Mouse (Mus musculus) MEL (cell line): ENCODE results near the gene Ntf5. TPM values are rescaled to one million over a fixed set of nuclear protein-coding genes. Genes with fewer than 3 reads are reported as not detected.

ENCODE experiments used
- DNase-seq: peaks from one replicate; pipeline ENCODE4 v3.0.0; 2011; ENCODE audit warnings: low read depth, low spot score
- H3K27ac ChIP-seq: 2 replicates; pipeline ENCODE4 v1.5.1; 2012; ENCODE audit warnings: low read depth, mild to moderate bottlenecking, control low read depth, low read length, moderate library complexity; ENCODE audit not compliant: control insufficient read depth
- H3K27me3 ChIP-seq, 2 experiments: fragments of 150-350 bp in 1 of 2; sonication (generic) in 1 of 2; 2 replicates each; pipeline ENCODE4 v1.6.1; 2012; ENCODE audit warnings: low read length in 2 of 2, mild to moderate bottlenecking in 2 of 2, improper control_type of control experiment in 1 of 2, moderate library complexity in 1 of 2; ENCODE audit not compliant: insufficient read depth in 2 of 2, control insufficient read depth in 1 of 2
- H3K36me3 ChIP-seq, 2 experiments: 2 replicates each; pipeline ENCODE4 v1.6.1; 2012 to 2014; ENCODE audit warnings: low read length in 2 of 2, improper control_type of control experiment in 1 of 2, inconsistent platforms in 1 of 2, mild to moderate bottlenecking in 1 of 2; ENCODE audit not compliant: insufficient read depth in 2 of 2, control insufficient read depth in 1 of 2
- H3K4me1 ChIP-seq, 2 experiments: fragments of 150-350 bp in 1 of 2; sonication (generic) in 1 of 2; 2 replicates each; pipeline ENCODE4 v1.6.1; 2012; ENCODE audit warnings: low read length in 2 of 2, improper control_type of control experiment in 1 of 2, mild to moderate bottlenecking in 1 of 2; ENCODE audit not compliant: insufficient read depth in 2 of 2, control insufficient read depth in 1 of 2
- H3K4me3 ChIP-seq, 2 experiments: fragments of 150-350 bp in 1 of 2; sonication (generic) in 1 of 2; 2 replicates each; pipeline ENCODE4 v1.5.1; 2012; ENCODE audit warnings: low read depth in 2 of 2, low read length in 2 of 2, mild to moderate bottlenecking in 2 of 2, moderate library complexity in 2 of 2, control low read depth in 1 of 2, improper control_type of control experiment in 1 of 2; ENCODE audit not compliant: control insufficient read depth in 1 of 2, insufficient read depth in 1 of 2
- H3K79me2 ChIP-seq: 2 replicates; pipeline ENCODE4 v1.6.1; 2012; ENCODE audit warnings: mild to moderate bottlenecking, low read length, moderate library complexity; ENCODE audit not compliant: control insufficient read depth, poor library complexity, insufficient read depth
- H3K9ac ChIP-seq: 2 replicates; pipeline ENCODE4 v1.6.1; 2012; ENCODE audit warnings: low read depth, mild to moderate bottlenecking, control low read depth, low read length, moderate library complexity; ENCODE audit not compliant: control insufficient read depth, poor library complexity, severe bottlenecking
- H3K9me3 ChIP-seq: fragments of 150-350 bp; sonication (generic); replicated peaks from 2 replicates; pipeline ENCODE4 v1.6.1; 2012; ENCODE audit warnings: mild to moderate bottlenecking, low read length, improper control_type of control experiment, moderate library complexity; ENCODE audit not compliant: insufficient read depth
- BHLHE40 ChIP-seq: IDR thresholded peaks from 2 replicates; pipeline ENCODE4 v1.6.1; 2012; ENCODE audit warnings: low read depth, mild to moderate bottlenecking, inconsistent platforms, low read length, improper control_type of control experiment, borderline replicate concordance
- CHD1 ChIP-seq: IDR thresholded peaks from 2 replicates; pipeline ENCODE4 v1.6.1; 2012; ENCODE audit warnings: low read depth, mild to moderate bottlenecking, inconsistent platforms, low read length, improper control_type of control experiment
- CHD2 ChIP-seq: IDR thresholded peaks from 2 replicates; pipeline ENCODE4 v1.6.1; 2011; ENCODE audit warnings: low read length, improper control_type of control experiment
- CTCF ChIP-seq, 3 experiments: IDR thresholded peaks in 2 of 3; conservative IDR thresholded peaks in 1 of 3; 2 replicates each; pipeline ENCODE4 v1.5.1; 2011 to 2012; ENCODE audit warnings: low read length in 3 of 3, low read depth in 2 of 3, mild to moderate bottlenecking in 2 of 3, improper control_type of control experiment in 1 of 3, inconsistent platforms in 1 of 3, mixed read lengths in 1 of 3, moderate library complexity in 1 of 3; ENCODE audit not compliant: control insufficient read depth in 1 of 3, insufficient read depth in 1 of 3, poor library complexity in 1 of 3, severe bottlenecking in 1 of 3
- ELF1 ChIP-seq: IDR thresholded peaks from 2 replicates; pipeline ENCODE4 v1.6.1; 2014; ENCODE audit warnings: low read depth, mild to moderate bottlenecking, inconsistent platforms, low read length, improper control_type of control experiment, moderate library complexity
- EP300 ChIP-seq, 2 experiments: IDR thresholded peaks; 2 replicates each; pipeline ENCODE4 v1.6.1; 2011; ENCODE audit warnings: improper control_type of control experiment in 2 of 2, low read length in 2 of 2, low read depth in 1 of 2, mild to moderate bottlenecking in 1 of 2
- KAT2A ChIP-seq: conservative IDR thresholded peaks from 2 replicates; pipeline ENCODE4 v1.6.1; 2012; ENCODE audit warnings: low read depth, low read length, improper control_type of control experiment, inconsistent platforms
- MAZ ChIP-seq: IDR thresholded peaks from 2 replicates; pipeline ENCODE4 v1.6.1; 2012; ENCODE audit warnings: low read depth, mild to moderate bottlenecking, inconsistent platforms, low read length, improper control_type of control experiment
- MXI1 ChIP-seq: IDR thresholded peaks from 2 replicates; pipeline ENCODE4 v1.6.1; 2011; ENCODE audit warnings: mild to moderate bottlenecking, low read depth, low read length, improper control_type of control experiment
- MYC ChIP-seq: IDR thresholded peaks from 2 replicates; pipeline ENCODE4 v1.6.1; 2011; ENCODE audit warnings: low read depth, mild to moderate bottlenecking, low read length, improper control_type of control experiment, moderate library complexity
- NELFE ChIP-seq: IDR thresholded peaks from 2 replicates; pipeline ENCODE4 v1.6.1; 2011; ENCODE audit warnings: low read depth, low read length, improper control_type of control experiment
- NRF1 ChIP-seq: IDR thresholded peaks from 2 replicates; pipeline ENCODE4 v1.6.1; 2014; ENCODE audit warnings: low read depth, mild to moderate bottlenecking, inconsistent platforms, low read length, improper control_type of control experiment, moderate library complexity; ENCODE audit not compliant: poor library complexity, insufficient read depth, severe bottlenecking
- POLR2A ChIP-seq, 2 experiments: IDR thresholded peaks; 2 replicates each; pipeline ENCODE4 v1.6.1; 2011 to 2012; ENCODE audit warnings: low read length in 2 of 2, mild to moderate bottlenecking in 2 of 2, control low read depth in 1 of 2, improper control_type of control experiment in 1 of 2, low read depth in 1 of 2, moderate library complexity in 1 of 2; ENCODE audit not compliant: control insufficient read depth in 1 of 2, insufficient read depth in 1 of 2, poor library complexity in 1 of 2
- POLR2AphosphoS5 ChIP-seq: IDR thresholded peaks from 2 replicates; pipeline ENCODE4 v1.6.1; 2012; ENCODE audit warnings: low read depth, borderline replicate concordance, mild to moderate bottlenecking, inconsistent platforms, low read length, moderate library complexity, mixed read lengths
- RAD21 ChIP-seq: IDR thresholded peaks from 2 replicates; pipeline ENCODE4 v1.6.1; 2011; ENCODE audit warnings: mild to moderate bottlenecking, low read depth, low read length, improper control_type of control experiment
- RCOR1 ChIP-seq: IDR thresholded peaks from 2 replicates; pipeline ENCODE4 v1.6.1; 2012; ENCODE audit warnings: low read depth, mild to moderate bottlenecking, inconsistent platforms, low read length, improper control_type of control experiment
- SMC3 ChIP-seq: IDR thresholded peaks from 2 replicates; pipeline ENCODE4 v1.6.1; 2011; ENCODE audit warnings: low read depth, low read length, improper control_type of control experiment
- TAL1 ChIP-seq: IDR thresholded peaks from 2 replicates; pipeline ENCODE4 v1.6.1; 2012; ENCODE audit warnings: mild to moderate bottlenecking, inconsistent platforms, low read length, moderate library complexity, mixed read lengths
- TCF12 ChIP-seq: IDR thresholded peaks from 2 replicates; pipeline ENCODE4 v1.6.1; 2014; ENCODE audit warnings: low read depth, mild to moderate bottlenecking, inconsistent platforms, low read length, improper control_type of control experiment, moderate library complexity
- UBTF ChIP-seq: IDR thresholded peaks from 2 replicates; pipeline ENCODE4 v1.6.1; 2012; ENCODE audit warnings: low read depth, mild to moderate bottlenecking, inconsistent platforms, low read length, improper control_type of control experiment, moderate library complexity, borderline replicate concordance; ENCODE audit not compliant: insufficient read depth
- ZKSCAN1 ChIP-seq: IDR thresholded peaks from 2 replicates; pipeline ENCODE4 v1.6.1; 2012; ENCODE audit warnings: low read depth, mild to moderate bottlenecking, inconsistent platforms, low read length, improper control_type of control experiment, moderate library complexity
- polyA plus RNA-seq, 2 experiments: library from polyadenylated mRNA; stranded (reverse) in 1 of 2; unstranded in 1 of 2; fragments of >175 nt in 1 of 2; fragments of >200 nt in 1 of 2; gene quantifications; 2 replicates each; pipeline versions ENCODE4 v1.2.1 to v1.2.4; 2012; ENCODE audit warnings: low replicate concordance in 2 of 2, low read depth in 1 of 2; ENCODE audit not compliant: insufficient read length in 2 of 2, insufficient read depth in 1 of 2, missing spikeins in 1 of 2
- total RNA-seq: library from RNA; depleted of rRNA; stranded (reverse); fragments of 300-350 nt; gene quantifications from 2 replicates; pipeline ENCODE4 v1.2.3, GENCODE M21; 2012

Gene Ntf5
- total and polyA plus RNA-seq, 3 experiments, result 0.54 to 1.9 TPM; not detected in 1

DNA sequence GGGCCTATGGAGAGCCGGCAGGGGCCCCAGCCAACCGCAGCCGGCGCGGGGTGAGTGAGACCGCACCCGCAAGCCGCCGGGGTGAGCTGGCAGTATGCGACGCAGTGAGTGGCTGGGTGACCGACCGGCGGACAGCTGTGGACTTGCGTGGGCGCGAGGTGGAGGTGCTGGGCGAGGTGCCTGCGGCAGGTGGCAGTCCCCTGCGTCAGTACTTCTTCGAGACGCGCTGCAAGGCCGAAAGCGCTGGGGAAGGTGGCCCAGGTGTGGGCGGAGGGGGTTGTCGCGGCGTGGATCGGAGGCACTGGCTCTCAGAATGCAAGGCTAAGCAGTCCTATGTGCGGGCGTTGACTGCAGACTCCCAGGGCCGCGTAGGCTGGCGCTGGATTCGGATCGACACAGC, 2.1 kb downstream of the Ntf5 start:
- Histone ChIP-seq H3K27me3 (peaks cover 0 to 3% of the 10 kb centered on the region in 2 experiments; a peak in 2 of 4 replicates), H3K4me3 (no peak overlapping the region), H3K9me3 (no peaks in the 10 kb centered on the region), H3K79me2 (no peaks in the 10 kb centered on the region; the same call in 1 of the 2 replicates), H3K4me1 (peaks cover 6 to 7% of the 10 kb centered on the region in 2 experiments; a peak in 2 of 4 replicates), H3K36me3 (no peaks in the 10 kb centered on the region; a peak in 1 of 4 replicates), H3K9ac (no peak overlapping the region), H3K27ac (no peak overlapping the region)
- DNase-seq, result no peak
- TF ChIP-seq MYC (no peak), NELFE (no peak), POLR2AphosphoS5 (no peak), KAT2A (no peak), NRF1 (no peak), EP300 (IDR thresholded peaks at IDR 0.05; ENCODE audit: low read depth in 1 of 2, low read length in 2 of 2) (no peak), RAD21 (no peak), UBTF (no peak), POLR2A (IDR thresholded peaks at IDR 0.05; ENCODE audit: control insufficient read depth in 1 of 2, insufficient read depth in 1 of 2, low read depth in 1 of 2, low read length in 2 of 2, poor library complexity in 1 of 2) (no peak), ZKSCAN1 (no peak), MXI1 (no peak), ELF1 (no peak), CTCF (IDR thresholded peaks at IDR 0.05 in 2 of 3, conservative IDR thresholded peaks at IDR 0.05 in 1 of 3; ENCODE audit: control insufficient read depth in 1 of 3, insufficient read depth in 1 of 3, low read depth in 2 of 3, low read length in 3 of 3, poor library complexity in 1 of 3, severe bottlenecking in 1 of 3) (no peak), MAZ (no peak), CHD2 (no peak), TCF12 (no peak), CHD1 (no peak), TAL1 (no peak)

DNA sequence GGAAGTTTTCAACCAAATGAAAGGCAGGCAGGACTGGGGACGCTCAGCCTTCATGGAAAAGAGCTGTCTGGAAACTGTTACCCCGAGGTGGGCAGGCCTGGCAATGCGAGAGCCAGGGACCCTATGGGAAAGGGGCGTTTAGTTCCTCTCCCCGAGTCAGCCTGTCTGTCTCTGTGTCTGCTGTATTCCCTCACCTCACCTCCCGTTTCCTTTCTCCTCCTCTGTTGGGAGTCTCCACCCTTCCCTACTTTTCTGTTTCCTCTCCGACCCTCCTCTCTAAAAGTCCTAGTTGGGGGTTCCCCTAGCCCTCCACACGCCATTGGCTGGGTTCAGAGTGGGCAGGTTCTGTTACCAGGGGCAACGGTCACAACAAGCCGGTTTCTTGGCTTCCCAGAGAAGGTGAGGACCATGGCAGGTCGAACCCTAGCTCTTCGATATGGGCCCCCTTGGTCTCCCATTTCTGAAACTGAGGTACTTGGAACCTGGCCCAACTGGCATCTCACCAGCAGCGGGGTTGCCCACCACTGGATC, 4.5 kb downstream of the Ntf5 start:
- Histone ChIP-seq H3K9ac (no peak overlapping the region), H3K9me3 (no peaks in the 10 kb centered on the region), H3K4me3 (no peak overlapping the region), H3K27me3 (no peaks in the 10 kb centered on the region), H3K27ac (no peak overlapping the region), H3K36me3 (no peaks in the 10 kb centered on the region; a peak in 2 of 4 replicates), H3K79me2 (no peaks in the 10 kb centered on the region; the same call in 1 of the 2 replicates), H3K4me1 (peaks cover 5 to 6% of the 10 kb centered on the region in 2 experiments; a peak in 2 of 4 replicates)
- TF ChIP-seq MXI1, result no peak
- no peak for TF ChIP-seq UBTF
- no peak for TF ChIP-seq RCOR1
- TF ChIP-seq TCF12, result no peak
- no peak for TF ChIP-seq CHD2
- TF ChIP-seq POLR2AphosphoS5, result no peak
- TF ChIP-seq SMC3, result no peak
- TF ChIP-seq BHLHE40, result no peak
- no peak for TF ChIP-seq EP300 (IDR thresholded peaks at IDR 0.05; ENCODE audit: low read depth in 1 of 2, low read length in 2 of 2)
- no peak for TF ChIP-seq NELFE
- DNase-seq, result no peak
